Mouse (Mus musculus): ENCODE measurements around the gene Krtdap. TPM values are rescaled to one million over a fixed set of nuclear protein-coding genes. Genes with fewer than 3 reads are reported as not detected.
"Not testable (repeated sequence)": the region's sequence is repeated elsewhere in the genome, so short reads cannot be mapped to it uniquely, and the experiment has no call there.

Gene Krtdap
- polyA plus RNA-seq, 1 experiment from 2014 or later = not detected

DNA sequence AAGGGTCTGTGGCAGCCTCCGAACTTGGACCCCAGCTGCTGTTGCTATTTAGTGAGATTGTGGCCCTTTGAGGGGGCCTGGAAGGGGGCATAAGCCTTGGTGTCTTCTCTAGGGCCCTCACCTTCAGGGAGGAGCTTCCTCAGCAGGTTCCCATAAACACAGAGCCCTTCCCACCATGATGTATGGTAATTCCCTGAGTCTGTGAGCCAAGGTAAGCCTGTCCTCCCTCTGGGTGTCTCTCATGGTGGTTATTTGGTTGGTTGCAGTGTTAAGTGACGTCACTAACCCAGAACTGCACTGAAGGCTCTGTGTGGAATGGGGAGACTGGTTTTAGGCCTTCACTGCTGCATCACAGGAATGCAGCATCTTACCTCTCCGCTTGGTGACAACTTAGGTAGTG, 41.7 kb downstream of the Krtdap start:
- 73% methylated on average over 3 of the region's 3 CpGs for WGBS

DNA sequence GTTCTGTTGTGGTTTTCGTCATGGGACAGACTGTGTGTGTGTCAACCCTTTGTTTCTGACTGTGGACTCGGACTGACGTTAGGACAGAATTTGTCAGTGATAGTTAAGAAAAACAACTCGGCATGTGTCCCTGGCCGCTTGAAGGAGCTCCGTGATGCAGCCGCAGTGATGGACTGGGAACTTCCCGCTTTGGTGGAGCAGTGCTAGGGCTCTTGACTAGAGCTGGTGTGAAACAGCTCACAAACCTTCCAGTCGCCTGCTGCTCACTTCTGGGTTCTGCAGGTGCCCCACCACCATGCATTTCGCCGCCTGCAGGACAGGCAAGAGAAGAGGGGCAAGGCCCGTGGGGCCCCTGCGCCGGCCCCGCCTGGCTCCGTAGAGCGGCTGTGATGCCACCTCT, 44.6 kb downstream of the Krtdap start:
- Histone ChIP-seq H3K4me2 (ENCODE audit: low read depth, low read length) (no peak overlapping the region), H3K4me3 (ENCODE audit: low read depth, low read length) (no peak overlapping the region), H3K9ac (replicated peaks; ENCODE audit: low read length) (no peak overlapping the region), H3K4me1 (ENCODE audit: control insufficient read depth, insufficient read depth, low read length) (no peaks in the 10 kb centered on the region), H3K27me3 (ENCODE audit: control insufficient read depth, insufficient read depth, low read length) (no peaks in the 10 kb centered on the region), H3K9me3 (replicated peaks; ENCODE audit: control insufficient read depth, low read length) (no peaks in the 10 kb centered on the region), H3K36me3 (replicated peaks; ENCODE audit: control insufficient read depth, insufficient read depth, low read depth, low read length) (no peaks in the 10 kb centered on the region), H3K27ac (replicated peaks; ENCODE audit: low read depth, low read length) (no peak overlapping the region)
- ATAC-seq (replicated peaks; ENCODE audit: insufficient number of reproducible peaks, low FRiP score, low TSS enrichment, low read depth) (no peak), DNase-seq (ENCODE audit: low spot score) (no peak)
- WGBS = 71% methylated on average over 16 of the region's 17 CpGs

More for the DNA sequence above, 41.7 kb downstream of the Krtdap start:
- Histone ChIP-seq H3K27me3 (ENCODE audit: control insufficient read depth, insufficient read depth, low read length) (no peaks in the 10 kb centered on the region), H3K4me2 (ENCODE audit: low read depth, low read length) (no peak overlapping the region), H3K4me1 (ENCODE audit: control insufficient read depth, insufficient read depth, low read length) (no peaks in the 10 kb centered on the region), H3K9ac (replicated peaks; ENCODE audit: low read length) (no peak overlapping the region), H3K9me3 (replicated peaks; ENCODE audit: control insufficient read depth, low read length) (no peaks in the 10 kb centered on the region), H3K4me3 (ENCODE audit: low read depth, low read length) (no peak overlapping the region), H3K27ac (replicated peaks; ENCODE audit: low read depth, low read length) (no peak overlapping the region), H3K36me3 (replicated peaks; ENCODE audit: control insufficient read depth, insufficient read depth, low read depth, low read length) (no peaks in the 10 kb centered on the region)
- DNase-seq (ENCODE audit: low spot score) (no peak), ATAC-seq (replicated peaks; ENCODE audit: insufficient number of reproducible peaks, low FRiP score, low TSS enrichment, low read depth) (no peak)

DNA sequence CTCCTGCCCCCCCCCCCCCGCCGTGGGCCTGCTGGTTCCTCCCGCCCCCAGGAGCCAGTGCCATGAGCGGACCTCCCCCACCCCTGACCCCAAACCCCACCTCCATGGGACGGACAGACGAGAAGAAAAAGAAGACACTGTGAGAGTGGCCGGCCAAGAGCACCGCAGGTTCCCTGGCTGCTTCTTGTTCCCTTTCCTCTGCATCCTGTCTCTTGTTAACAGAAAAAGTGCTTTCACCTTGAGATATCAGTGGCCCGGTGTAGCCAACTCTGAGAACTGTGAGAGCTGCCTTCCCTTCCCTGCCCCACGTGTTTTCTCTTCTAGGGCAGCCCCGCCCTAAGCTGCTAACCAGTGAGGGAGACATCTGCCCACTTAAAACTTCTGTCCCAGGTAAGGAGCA, 45.0 kb downstream of the Krtdap start:
- not testable (repeated sequence) for H3K36me3 ChIP-seq (replicated peaks; ENCODE audit: control insufficient read depth, insufficient read depth, low read depth, low read length); H3K9ac ChIP-seq (replicated peaks; ENCODE audit: low read length); H3K27me3 ChIP-seq (ENCODE audit: control insufficient read depth, insufficient read depth, low read length); H3K4me2 ChIP-seq (ENCODE audit: low read depth, low read length); ATAC-seq (replicated peaks; ENCODE audit: insufficient number of reproducible peaks, low FRiP score, low TSS enrichment, low read depth); DNase-seq (ENCODE audit: low spot score); H3K4me1 ChIP-seq (ENCODE audit: control insufficient read depth, insufficient read depth, low read length); H3K4me3 ChIP-seq (ENCODE audit: low read depth, low read length); H3K9me3 ChIP-seq (replicated peaks; ENCODE audit: control insufficient read depth, low read length); H3K27ac ChIP-seq (replicated peaks; ENCODE audit: low read depth, low read length)
- 47% methylated on average over 10 of the region's 11 CpGs for WGBS

DNA sequence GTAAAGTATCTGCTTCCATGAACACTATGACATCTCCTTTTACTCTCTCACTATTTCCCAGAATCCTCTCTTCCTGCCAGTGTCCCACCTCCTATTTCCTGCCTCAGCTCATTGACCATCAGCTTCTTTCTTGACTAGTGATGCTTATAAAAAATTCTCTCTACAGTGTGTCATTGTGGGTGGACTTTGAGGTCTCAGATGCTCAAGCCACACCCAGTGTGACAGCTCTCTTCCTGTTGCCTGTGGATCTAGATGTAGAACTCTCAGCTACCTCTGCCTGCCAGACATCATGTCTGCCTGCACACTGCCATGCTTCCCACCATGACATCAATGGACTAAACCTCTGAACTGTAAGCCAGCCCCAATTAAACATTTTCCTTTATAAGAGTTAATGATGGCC, 49.6 kb downstream of the Krtdap start:
- Histone ChIP-seq H3K4me1 (ENCODE audit: control insufficient read depth, insufficient read depth, low read length) (no peaks in the 10 kb centered on the region), H3K4me2 (ENCODE audit: low read depth, low read length) (no peak overlapping the region), H3K36me3 (replicated peaks; ENCODE audit: control insufficient read depth, insufficient read depth, low read depth, low read length) (no peaks in the 10 kb centered on the region), H3K27me3 (ENCODE audit: control insufficient read depth, insufficient read depth, low read length) (no peaks in the 10 kb centered on the region), H3K27ac (replicated peaks; ENCODE audit: low read depth, low read length) (no peak overlapping the region), H3K9me3 (replicated peaks; ENCODE audit: control insufficient read depth, low read length) (no peaks in the 10 kb centered on the region), H3K4me3 (ENCODE audit: low read depth, low read length) (no peak overlapping the region), H3K9ac (replicated peaks; ENCODE audit: low read length) (no peak overlapping the region)
- no peak for ATAC-seq (replicated peaks; ENCODE audit: insufficient number of reproducible peaks, low FRiP score, low TSS enrichment, low read depth)
- DNase-seq (ENCODE audit: low spot score) = no peak

DNA sequence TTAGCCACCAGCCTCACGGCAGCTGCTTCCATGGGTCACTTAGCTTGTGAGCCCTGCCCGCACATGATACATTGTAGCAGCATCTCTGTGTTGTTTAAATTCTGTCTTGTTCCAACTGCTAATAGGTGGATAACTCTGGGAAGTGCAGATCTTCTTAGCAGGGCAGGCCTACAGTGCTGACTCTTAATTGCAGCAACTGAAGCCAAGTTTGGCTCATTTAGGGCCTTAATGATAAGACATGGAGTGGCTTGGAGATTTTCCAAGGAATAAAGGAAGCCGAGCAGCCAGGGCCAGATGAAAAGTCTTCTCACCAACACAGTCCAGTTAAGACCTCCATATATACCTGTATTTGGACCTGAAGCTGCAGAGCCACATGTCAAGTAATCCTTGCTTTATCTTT, 52.6 kb downstream of the Krtdap start:
- no peak overlapping the region for H3K4me2 ChIP-seq (ENCODE audit: low read depth, low read length)
- H3K27ac ChIP-seq (replicated peaks; ENCODE audit: low read depth, low read length) = no peak overlapping the region
- ATAC-seq (replicated peaks; ENCODE audit: insufficient number of reproducible peaks, low FRiP score, low TSS enrichment, low read depth) = no peak
- no peak overlapping the region for H3K4me3 ChIP-seq (ENCODE audit: low read depth, low read length)
- DNase-seq (ENCODE audit: low spot score) = no peak
- no peaks in the 10 kb centered on the region for H3K9me3 ChIP-seq (replicated peaks; ENCODE audit: control insufficient read depth, low read length)
- no peaks in the 10 kb centered on the region for H3K27me3 ChIP-seq (ENCODE audit: control insufficient read depth, insufficient read depth, low read length)
- no peaks in the 10 kb centered on the region for H3K36me3 ChIP-seq (replicated peaks; ENCODE audit: control insufficient read depth, insufficient read depth, low read depth, low read length)
- no peak overlapping the region for H3K9ac ChIP-seq (replicated peaks; ENCODE audit: low read length)
- H3K4me1 ChIP-seq (ENCODE audit: control insufficient read depth, insufficient read depth, low read length) = no peaks in the 10 kb centered on the region
- 81% methylated on average over 3 of the region's 3 CpGs for WGBS

Other genes with a start within 250 kb of the Krtdap start
- 4.4 and 6.2 TPM in 2 replicates for gene Hspb6, start 235.7 kb upstream of the Krtdap start, polyA plus RNA-seq (2014; fragmentation: Nextera tagmentation; extraction: Ambion mirVana)
- 13.0 and 13.7 TPM in 2 replicates for gene Proser3, start 235.6 kb upstream of the Krtdap start, polyA plus RNA-seq (2014; fragmentation: Nextera tagmentation; extraction: Ambion mirVana)
- gene Lin37, start 228.1 kb upstream of the Krtdap start, polyA plus RNA-seq (2014; fragmentation: Nextera tagmentation; extraction: Ambion mirVana) = 40.2 and 44.8 TPM in 2 replicates
- 99.9 and 102 TPM in 2 replicates for gene U2af1l4, start 224.6 kb upstream of the Krtdap start, polyA plus RNA-seq (2014; fragmentation: Nextera tagmentation; extraction: Ambion mirVana)
- 5.9 and 7.0 TPM in 2 replicates for gene Gm49396, start 224.6 kb upstream of the Krtdap start, polyA plus RNA-seq (2014; fragmentation: Nextera tagmentation; extraction: Ambion mirVana)
- 108 and 110 TPM in 2 replicates for gene Psenen, start 224.3 kb upstream of the Krtdap start, polyA plus RNA-seq (2014; fragmentation: Nextera tagmentation; extraction: Ambion mirVana)
- gene Igflr1, start 222.5 kb upstream of the Krtdap start, polyA plus RNA-seq (2014; fragmentation: Nextera tagmentation; extraction: Ambion mirVana) = 1.5 and 2.9 TPM in 2 replicates
- 7.2 and 8.4 TPM in 2 replicates for gene Kmt2b, start 199.2 kb upstream of the Krtdap start, polyA plus RNA-seq (2014; fragmentation: Nextera tagmentation; extraction: Ambion mirVana)
- 0.21 and 0.43 TPM in 2 replicates for gene Zbtb32, start 189.0 kb upstream of the Krtdap start, polyA plus RNA-seq (2014; fragmentation: Nextera tagmentation; extraction: Ambion mirVana)
- gene Upk1a, start 175.0 kb upstream of the Krtdap start, polyA plus RNA-seq (2014; fragmentation: Nextera tagmentation; extraction: Ambion mirVana) = 0.14 and 0.35 TPM in 2 replicates
- 700 and 782 TPM in 2 replicates for gene Cox6b1, start 161.7 kb upstream of the Krtdap start, polyA plus RNA-seq (2014; fragmentation: Nextera tagmentation; extraction: Ambion mirVana)
- 0.20 TPM in 1 of 2 replicates, not detected in the other for gene Etv2, start 152.0 kb upstream of the Krtdap start, polyA plus RNA-seq (2014; fragmentation: Nextera tagmentation; extraction: Ambion mirVana)
- gene Rbm42, start 137.6 kb upstream of the Krtdap start, polyA plus RNA-seq (2014; fragmentation: Nextera tagmentation; extraction: Ambion mirVana) = 108 and 118 TPM in 2 replicates
- gene Haus5, start 122.9 kb upstream of the Krtdap start, polyA plus RNA-seq (2014; fragmentation: Nextera tagmentation; extraction: Ambion mirVana) = 50.1 and 53.1 TPM in 2 replicates
- not detected in 2 replicates for gene Pmis2, start 116.3 kb upstream of the Krtdap start, polyA plus RNA-seq (2014; fragmentation: Nextera tagmentation; extraction: Ambion mirVana)
- not detected in 2 replicates for gene 2200002J24Rik, start 89.0 kb upstream of the Krtdap start, polyA plus RNA-seq (2014; fragmentation: Nextera tagmentation; extraction: Ambion mirVana)
- 0.26 TPM in 1 of 2 replicates, not detected in the other for gene Atp4a, start 75.7 kb upstream of the Krtdap start, polyA plus RNA-seq (2014; fragmentation: Nextera tagmentation; extraction: Ambion mirVana)
- gene Tmem147, start 58.4 kb upstream of the Krtdap start, polyA plus RNA-seq (2014; fragmentation: Nextera tagmentation; extraction: Ambion mirVana) = 129 and 145 TPM in 2 replicates
- gene Gapdhs, start 44.2 kb upstream of the Krtdap start, polyA plus RNA-seq (2014; fragmentation: Nextera tagmentation; extraction: Ambion mirVana) = 0.24 TPM in 1 of 2 replicates, not detected in the other
- 1.0 and 2.0 TPM in 2 replicates for gene Sbsn, start 36.4 kb upstream of the Krtdap start, polyA plus RNA-seq (2014; fragmentation: Nextera tagmentation; extraction: Ambion mirVana)
- not detected in 2 replicates for gene Dmkn, start 24.1 kb upstream of the Krtdap start, polyA plus RNA-seq (2014; fragmentation: Nextera tagmentation; extraction: Ambion mirVana)
- not detected in 2 replicates for gene Ffar2, start 35.9 kb downstream of the Krtdap start, polyA plus RNA-seq (2014; fragmentation: Nextera tagmentation; extraction: Ambion mirVana)
- gene Ffar3, start 68.3 kb downstream of the Krtdap start, polyA plus RNA-seq (2014; fragmentation: Nextera tagmentation; extraction: Ambion mirVana) = not detected in 2 replicates
- not detected in 2 replicates for gene Ffar1, start 73.7 kb downstream of the Krtdap start, polyA plus RNA-seq (2014; fragmentation: Nextera tagmentation; extraction: Ambion mirVana)
- not detected in 2 replicates for gene Cd22, start 92.4 kb downstream of the Krtdap start, polyA plus RNA-seq (2014; fragmentation: Nextera tagmentation; extraction: Ambion mirVana)
- gene Mag, start 127.0 kb downstream of the Krtdap start, polyA plus RNA-seq (2014; fragmentation: Nextera tagmentation; extraction: Ambion mirVana) = 0.17 and 0.42 TPM in 2 replicates
- not detected in 2 replicates for gene Hamp2, start 136.8 kb downstream of the Krtdap start, polyA plus RNA-seq (2014; fragmentation: Nextera tagmentation; extraction: Ambion mirVana)
- not detected in 2 replicates for gene Hamp, start 156.1 kb downstream of the Krtdap start, polyA plus RNA-seq (2014; fragmentation: Nextera tagmentation; extraction: Ambion mirVana)
- gene Usf2, start 168.9 kb downstream of the Krtdap start, polyA plus RNA-seq (2014; fragmentation: Nextera tagmentation; extraction: Ambion mirVana) = 21.9 and 25.9 TPM in 2 replicates
- gene Lsr, start 185.6 kb downstream of the Krtdap start, polyA plus RNA-seq (2014; fragmentation: Nextera tagmentation; extraction: Ambion mirVana) = 18.9 and 20.5 TPM in 2 replicates
- 1.6 and 1.8 TPM in 2 replicates for gene Fam187b, start 185.9 kb downstream of the Krtdap start, polyA plus RNA-seq (2014; fragmentation: Nextera tagmentation; extraction: Ambion mirVana)

All from embryonic facial prominence, embryonic 11.5 days (tissue).